Mouse (Mus musculus): ENCODE measurements around the gene Gpank1.

Gpank1 gene

GRCm38 (mm10) chr17:35159638-35160037, 38.4 kb downstream of the Gpank1 start:
- no peak for DNase-seq (ENCODE audit: low read depth, low spot score)

GRCm38 (mm10) chr17:35161421-35161820, 40.2 kb downstream of the Gpank1 start:
- no peak for DNase-seq (ENCODE audit: low read depth, low spot score)

- no peak for DNase-seq (ENCODE audit: low read depth, low spot score)
These were observed 40.9 kb downstream of the Gpank1 start for GRCm38 (mm10) chr17:35162121-35162520.

- no peak for DNase-seq (ENCODE audit: low read depth, low spot score)
These were observed 41.5 kb downstream of the Gpank1 start for GRCm38 (mm10) chr17:35162730-35163129.

- peak; percentile 26 for DNase-seq (ENCODE audit: low read depth, low spot score)
These were observed 42.2 kb downstream of the Gpank1 start for GRCm38 (mm10) chr17:35163326-35164081.

- DNase-seq (ENCODE audit: low read depth, low spot score): no peak
These were observed 42.9 kb downstream of the Gpank1 start for GRCm38 (mm10) chr17:35164218-35164567.

- peak; percentile 99 for DNase-seq (ENCODE audit: low read depth, low spot score)
These were observed 43.6 kb downstream of the Gpank1 start, which contains the start of gene Prrc2a for GRCm38 (mm10) chr17:35164568-35165450. Gene Prrc2a (minus strand): TSS chr17:35164897.

GRCm38 (mm10) chr17:35165451-35166155, 44.3 kb downstream of the Gpank1 start:
- peak; percentile 25 for DNase-seq (ENCODE audit: low read depth, low spot score)

GRCm38 (mm10) chr17:35166352-35167035, 45.2 kb downstream of the Gpank1 start:
- DNase-seq (ENCODE audit: low read depth, low spot score): peak; percentile 93

GRCm38 (mm10) chr17:35167794-35168193, 46.5 kb downstream of the Gpank1 start:
- DNase-seq (ENCODE audit: low read depth, low spot score): no peak

GRCm38 (mm10) chr17:35168541-35169207, 47.4 kb downstream of the Gpank1 start:
- peak; percentile 89 for DNase-seq (ENCODE audit: low read depth, low spot score)

- DNase-seq (ENCODE audit: low read depth, low spot score): peak; percentile 78
These were observed 51.4 kb downstream of the Gpank1 start for GRCm38 (mm10) chr17:35172445-35173234.

- peak; percentile 67 for DNase-seq (ENCODE audit: low read depth, low spot score)
These were observed 52.1 kb downstream of the Gpank1 start for GRCm38 (mm10) chr17:35173329-35173728.

Data from CD4-positive, CD25-positive, alpha-beta regulatory T cell, adult 2 months (primary cell).